Mouse (Mus musculus): Measurements from ENCODE around the gene Acap1. TPM values are rescaled to one million over a fixed set of nuclear protein-coding genes. Genes with fewer than 3 reads are reported as not detected.

Acap1 gene
- polyA plus RNA-seq (2015; fragmentation: Nextera tagmentation; extraction: Ambion mirVana): 4.2 and 5.2 TPM in 2 replicates

DNA sequence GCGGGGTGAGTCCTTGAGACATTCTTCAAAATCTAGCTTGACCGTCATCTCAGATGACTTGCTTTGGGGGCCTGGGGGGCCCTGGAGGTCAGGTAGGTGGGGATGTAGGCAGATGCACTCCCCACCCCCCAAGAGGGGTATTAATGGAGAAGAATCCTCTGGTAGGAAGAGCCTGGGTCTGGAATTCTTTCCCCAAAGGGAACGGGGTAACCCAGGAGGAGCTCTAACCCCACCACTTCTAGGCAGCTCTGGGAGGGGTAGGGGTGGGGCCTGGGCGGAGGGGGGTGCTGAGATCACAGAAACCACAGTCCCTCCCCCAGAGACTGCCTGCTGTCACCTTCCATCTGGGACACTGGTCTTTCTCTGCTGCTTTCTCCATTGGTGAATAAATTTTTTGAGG, at the start of gene Acap1:
Gene Acap1, minus strand, starts transcription at position 249 of the 400 bp plus-strand sequence.
- Histone ChIP-seq H3K36me3 (ENCODE audit: control insufficient read depth, insufficient read depth, low read length) (no peaks in the 10 kb centered on the region), H3K4me3 (ENCODE audit: low read length) (no peak within 1 kb of the TSS), H3K27ac (ENCODE audit: low read length) (no peak within 1 kb of the TSS), H3K4me2 (ENCODE audit: low read depth, low read length) (no peak within 1 kb of the TSS), H3K9me3 (ENCODE audit: control insufficient read depth, low read length) (no peaks in the 10 kb centered on the region), H3K9ac (ENCODE audit: low read depth, low read length) (no peak within 1 kb of the TSS), H3K4me1 (ENCODE audit: control insufficient read depth, insufficient read depth, low read length) (0 out of 2 replicates have a peak, but pooled peaks cover 3% of the 10 kb centered on the region), H3K27me3 (replicated peaks; ENCODE audit: control insufficient read depth, insufficient read depth, low read length) (no peaks in the 10 kb centered on the region)
- WGBS: 71% methylated on average over 4 of the region's 4 CpGs
- no peak for ATAC-seq

- Histone ChIP-seq H3K4me1 (ENCODE audit: control insufficient read depth, insufficient read depth, low read length) (peaks cover 23% of the 10 kb centered on the region), H3K4me3 (ENCODE audit: low read length) (no peak overlapping the region), H3K4me2 (ENCODE audit: low read depth, low read length) (no peak overlapping the region), H3K9me3 (ENCODE audit: control insufficient read depth, low read length) (no peaks in the 10 kb centered on the region), H3K9ac (ENCODE audit: low read depth, low read length) (no peak overlapping the region), H3K36me3 (ENCODE audit: control insufficient read depth, insufficient read depth, low read length) (no peaks in the 10 kb centered on the region; the same call in 1 of the 2 replicates), H3K27ac (ENCODE audit: low read length) (no peak overlapping the region), H3K27me3 (replicated peaks; ENCODE audit: control insufficient read depth, insufficient read depth, low read length) (0 out of 2 replicates have a peak, but pooled peaks cover 3% of the 10 kb centered on the region)
- WGBS: 67% methylated on average over 4 of the region's 4 CpGs
- no peak for ATAC-seq
Measured at GRCm38 (mm10) chr11:69940962-69941361, 45.6 kb upstream of the Acap1 start.

GRCm38 (mm10) chr11:69939731-69940130, 44.4 kb upstream of the Acap1 start:
- 94% methylated on average over 17 of the region's 17 CpGs for WGBS
- H3K27me3 ChIP-seq (replicated peaks; ENCODE audit: control insufficient read depth, insufficient read depth, low read length): 0 out of 2 replicates have a peak, but pooled peaks cover 3% of the 10 kb centered on the region
- H3K4me1 ChIP-seq (ENCODE audit: control insufficient read depth, insufficient read depth, low read length): peaks cover 32% of the 10 kb centered on the region
- H3K4me2 ChIP-seq (ENCODE audit: low read depth, low read length): no peak overlapping the region
- no peaks in the 10 kb centered on the region; the same call in 1 of the 2 replicates for H3K36me3 ChIP-seq (ENCODE audit: control insufficient read depth, insufficient read depth, low read length)
- H3K9me3 ChIP-seq (ENCODE audit: control insufficient read depth, low read length): no peaks in the 10 kb centered on the region
- no peak overlapping the region for H3K9ac ChIP-seq (ENCODE audit: low read depth, low read length)
- H3K27ac ChIP-seq (ENCODE audit: low read length): no peak overlapping the region
- no peak for ATAC-seq
- no peak overlapping the region for H3K4me3 ChIP-seq (ENCODE audit: low read length)

GRCm38 (mm10) chr11:69939181-69939580, 43.8 kb upstream of the Acap1 start:
- H3K27me3 ChIP-seq (replicated peaks; ENCODE audit: control insufficient read depth, insufficient read depth, low read length): 0 out of 2 replicates have a peak, but pooled peaks cover 3% of the 10 kb centered on the region
- ATAC-seq: no peak
- 68% methylated on average over 5 of the region's 5 CpGs for WGBS
- H3K4me1 ChIP-seq (ENCODE audit: control insufficient read depth, insufficient read depth, low read length): peaks cover 35% of the 10 kb centered on the region
- no peak overlapping the region for H3K4me2 ChIP-seq (ENCODE audit: low read depth, low read length)
- H3K36me3 ChIP-seq (ENCODE audit: control insufficient read depth, insufficient read depth, low read length): no peaks in the 10 kb centered on the region; the same call in 1 of the 2 replicates
- H3K9ac ChIP-seq (ENCODE audit: low read depth, low read length): no peak overlapping the region
- H3K4me3 ChIP-seq (ENCODE audit: low read length): no peak overlapping the region
- no peaks in the 10 kb centered on the region for H3K9me3 ChIP-seq (ENCODE audit: control insufficient read depth, low read length)
- no peak overlapping the region for H3K27ac ChIP-seq (ENCODE audit: low read length)

GRCm38 (mm10) chr11:69938401-69938979, 43.2 kb upstream of the Acap1 start:
- Histone ChIP-seq H3K4me2 (ENCODE audit: low read depth, low read length) (no peak overlapping the region), H3K4me1 (ENCODE audit: control insufficient read depth, insufficient read depth, low read length) (peaks cover 35% of the 10 kb centered on the region), H3K27ac (ENCODE audit: low read length) (no peak overlapping the region), H3K9me3 (ENCODE audit: control insufficient read depth, low read length) (no peaks in the 10 kb centered on the region), H3K9ac (ENCODE audit: low read depth, low read length) (no peak overlapping the region), H3K27me3 (replicated peaks; ENCODE audit: control insufficient read depth, insufficient read depth, low read length) (0 out of 2 replicates have a peak, but pooled peaks cover 3% of the 10 kb centered on the region), H3K36me3 (ENCODE audit: control insufficient read depth, insufficient read depth, low read length) (no peaks in the 10 kb centered on the region), H3K4me3 (ENCODE audit: low read length) (no peak overlapping the region)
- no peak for ATAC-seq
- 27% methylated on average over 9 of the region's 9 CpGs for WGBS

DNA sequence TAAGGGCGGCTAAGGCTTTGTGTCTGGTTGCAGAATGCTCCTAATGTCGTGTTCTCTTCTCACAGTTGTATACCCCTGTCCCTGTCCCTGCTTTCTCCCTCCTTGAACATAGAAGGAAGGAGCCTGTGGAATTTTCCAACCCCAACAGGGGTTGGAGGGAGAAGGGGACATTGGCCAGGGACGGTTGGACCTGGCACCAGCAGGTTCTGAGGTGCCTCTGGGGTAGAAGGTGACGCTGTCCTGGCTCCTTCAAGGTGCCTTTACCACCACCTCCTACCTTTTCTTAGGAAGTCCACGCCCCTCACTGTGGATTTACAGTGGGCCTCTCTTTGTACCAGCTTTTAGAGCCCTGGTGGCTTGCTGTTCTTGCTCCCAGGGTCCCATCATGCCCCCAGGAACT, 42.5 kb upstream of the Acap1 start:
- no peak for ATAC-seq
- WGBS: 76% methylated on average over 5 of the region's 5 CpGs
- Histone ChIP-seq H3K36me3 (ENCODE audit: control insufficient read depth, insufficient read depth, low read length) (no peaks in the 10 kb centered on the region), H3K4me3 (ENCODE audit: low read length) (no peak overlapping the region), H3K4me1 (ENCODE audit: control insufficient read depth, insufficient read depth, low read length) (peaks cover 35% of the 10 kb centered on the region), H3K27ac (ENCODE audit: low read length) (0 out of 2 replicates have a peak overlapping the region, but pooled peaks have one; percentile 46), H3K9ac (ENCODE audit: low read depth, low read length) (0 out of 2 replicates have a peak overlapping the region, but pooled peaks have one; percentile 22), H3K4me2 (ENCODE audit: low read depth, low read length) (no peak overlapping the region), H3K9me3 (ENCODE audit: control insufficient read depth, low read length) (no peaks in the 10 kb centered on the region), H3K27me3 (replicated peaks; ENCODE audit: control insufficient read depth, insufficient read depth, low read length) (0 out of 2 replicates have a peak, but pooled peaks cover 3% of the 10 kb centered on the region)

GRCm38 (mm10) chr11:69937385-69937784, 42.0 kb upstream of the Acap1 start:
- peaks cover 35% of the 10 kb centered on the region for H3K4me1 ChIP-seq (ENCODE audit: control insufficient read depth, insufficient read depth, low read length)
- no peak overlapping the region for H3K4me2 ChIP-seq (ENCODE audit: low read depth, low read length)
- H3K9ac ChIP-seq (ENCODE audit: low read depth, low read length): 0 out of 2 replicates have a peak overlapping the region, but pooled peaks have one; percentile 22
- 0 out of 2 replicates have a peak overlapping the region, but pooled peaks have one; percentile 46 for H3K27ac ChIP-seq (ENCODE audit: low read length)
- ATAC-seq: no peak
- WGBS: 36% methylated on average over 4 of the region's 4 CpGs
- H3K27me3 ChIP-seq (replicated peaks; ENCODE audit: control insufficient read depth, insufficient read depth, low read length): 0 out of 2 replicates have a peak, but pooled peaks cover 3% of the 10 kb centered on the region
- H3K9me3 ChIP-seq (ENCODE audit: control insufficient read depth, low read length): no peaks in the 10 kb centered on the region
- no peaks in the 10 kb centered on the region for H3K36me3 ChIP-seq (ENCODE audit: control insufficient read depth, insufficient read depth, low read length)
- no peak overlapping the region for H3K4me3 ChIP-seq (ENCODE audit: low read length)

DNA sequence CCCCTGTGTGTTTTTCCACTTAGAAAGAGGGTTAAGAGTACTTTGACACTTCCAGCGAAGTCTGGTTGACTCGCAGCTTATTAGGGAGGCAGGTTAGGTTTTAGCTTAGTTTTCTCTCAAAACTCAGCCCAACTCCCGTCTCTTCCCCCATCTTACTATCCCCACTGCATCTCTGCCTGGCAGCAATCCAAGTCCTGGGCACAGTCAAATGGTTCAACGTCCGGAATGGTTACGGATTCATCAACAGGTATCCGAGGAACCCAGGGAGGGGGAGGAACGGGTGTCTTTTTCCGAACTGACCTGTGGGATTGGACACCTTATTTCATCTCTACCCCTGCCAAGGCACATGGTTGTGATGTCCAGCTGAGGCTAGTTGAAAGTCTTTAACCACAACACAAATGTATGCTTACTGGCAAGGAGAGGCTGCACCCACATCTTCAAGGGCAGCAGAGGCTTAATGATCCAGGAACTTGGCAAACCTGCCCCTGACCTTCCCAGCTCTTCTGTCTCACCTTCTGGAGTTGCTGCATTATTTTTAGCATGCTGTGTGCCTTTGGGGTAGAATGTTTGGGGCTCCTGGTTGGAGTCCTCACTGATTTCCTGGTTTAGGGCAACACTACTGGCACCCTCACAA, 41.5 kb upstream of the Acap1 start:
- no peak overlapping the region for H3K27ac ChIP-seq (ENCODE audit: low read length)

GRCm38 (mm10) chr11:69936156-69936555, 40.8 kb upstream of the Acap1 start:
- peak overlapping the region; percentile 100 for H3K4me2 ChIP-seq (ENCODE audit: low read depth, low read length)
- no peaks in the 10 kb centered on the region for H3K36me3 ChIP-seq (ENCODE audit: control insufficient read depth, insufficient read depth, low read length)
- WGBS: 1% methylated on average over 30 of the region's 30 CpGs
- peak overlapping the region; percentile 67 for H3K9ac ChIP-seq (ENCODE audit: low read depth, low read length)
- H3K9me3 ChIP-seq (ENCODE audit: control insufficient read depth, low read length): no peaks in the 10 kb centered on the region
- H3K27ac ChIP-seq (ENCODE audit: low read length): no peak overlapping the region
- no peak; the same call in 1 of the 2 replicates for ATAC-seq
- H3K4me1 ChIP-seq (ENCODE audit: control insufficient read depth, insufficient read depth, low read length): peaks cover 35% of the 10 kb centered on the region
- H3K4me3 ChIP-seq (ENCODE audit: low read length): peak overlapping the region; percentile 55
- H3K27me3 ChIP-seq (replicated peaks; ENCODE audit: control insufficient read depth, insufficient read depth, low read length): 0 out of 2 replicates have a peak, but pooled peaks cover 3% of the 10 kb centered on the region

More for the DNA sequence above, 41.5 kb upstream of the Acap1 start:
- H3K9ac ChIP-seq (ENCODE audit: low read depth, low read length): 0 out of 2 replicates have a peak overlapping the region, but pooled peaks have one; percentile 22
- 0 out of 2 replicates have a peak, but pooled peaks cover 3% of the 10 kb centered on the region for H3K27me3 ChIP-seq (replicated peaks; ENCODE audit: control insufficient read depth, insufficient read depth, low read length)
- WGBS: 28% methylated on average over 9 of the region's 9 CpGs
- no peaks in the 10 kb centered on the region for H3K36me3 ChIP-seq (ENCODE audit: control insufficient read depth, insufficient read depth, low read length)
- no peak overlapping the region for H3K4me3 ChIP-seq (ENCODE audit: low read length)
- ATAC-seq: no peak
- peaks cover 35% of the 10 kb centered on the region for H3K4me1 ChIP-seq (ENCODE audit: control insufficient read depth, insufficient read depth, low read length)
- no peaks in the 10 kb centered on the region for H3K9me3 ChIP-seq (ENCODE audit: control insufficient read depth, low read length)
- peak overlapping the region; percentile 100 for H3K4me2 ChIP-seq (ENCODE audit: low read depth, low read length)

All from intestine, embryonic 16.5 days (tissue).